Mouse (Mus musculus) cerebellum, adult 2 months (tissue): ENCODE data around the gene Asb8.

Experiments used
- CTCF ChIP-seq: fragments of 200-500 bp; IDR thresholded peaks from 2 replicates; pipeline ENCODE4 v1.5.1; 2011; ENCODE audit warnings: low read depth, mild to moderate bottlenecking, control low read depth, low read length, moderate library complexity, borderline replicate concordance; ENCODE audit not compliant: insufficient read depth
- POLR2A ChIP-seq: fragments of 200-500 bp; IDR thresholded peaks from 2 replicates; pipeline ENCODE4 v1.6.1; 2011; ENCODE audit warnings: low read length, control low read depth, borderline replicate concordance; ENCODE audit not compliant: insufficient read depth

DNA sequence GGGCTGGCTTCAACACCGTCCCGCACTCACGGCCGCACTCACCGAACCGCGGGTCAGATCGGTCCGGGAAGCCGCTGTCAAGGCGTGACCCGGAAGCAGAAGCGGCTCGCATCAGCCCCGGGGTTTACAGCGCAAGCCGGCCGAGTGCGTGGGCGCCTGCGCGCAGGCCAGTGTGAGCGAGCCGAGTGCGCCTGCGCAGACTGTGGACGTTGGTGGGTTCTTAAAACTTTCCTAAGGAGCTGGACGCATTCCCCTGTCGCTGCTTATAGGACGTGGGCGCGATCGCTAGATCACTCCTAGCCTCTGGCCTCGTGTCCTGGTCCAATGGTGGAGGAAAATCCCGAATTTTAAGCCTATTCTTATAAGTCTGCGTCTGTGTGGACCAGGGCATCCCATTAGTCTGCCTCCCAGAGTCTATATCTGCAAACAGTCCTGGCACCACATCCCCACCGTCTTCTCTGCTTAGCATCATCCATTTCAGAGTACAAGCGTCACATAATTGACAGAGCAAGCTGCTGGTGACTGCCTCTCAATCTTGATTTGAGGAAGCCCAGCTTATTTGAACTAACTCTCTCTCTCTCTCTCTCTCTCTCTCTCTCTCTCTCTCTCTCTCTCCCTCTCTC, 19.8 kb downstream of the Asb8 start:
- TF ChIP-seq POLR2A (peak; percentile 75), CTCF (no peak)
